Mouse (Mus musculus) 3T3-L1 (cell line): ENCODE data around the gene Pla2g2f.

Experiments
- DNase-seq: peaks from one replicate; pipeline ENCODE4 v3.0.0-alpha.2; 2015; ENCODE audit warnings: low read depth, low spot score

Gene Pla2g2f

DNA sequence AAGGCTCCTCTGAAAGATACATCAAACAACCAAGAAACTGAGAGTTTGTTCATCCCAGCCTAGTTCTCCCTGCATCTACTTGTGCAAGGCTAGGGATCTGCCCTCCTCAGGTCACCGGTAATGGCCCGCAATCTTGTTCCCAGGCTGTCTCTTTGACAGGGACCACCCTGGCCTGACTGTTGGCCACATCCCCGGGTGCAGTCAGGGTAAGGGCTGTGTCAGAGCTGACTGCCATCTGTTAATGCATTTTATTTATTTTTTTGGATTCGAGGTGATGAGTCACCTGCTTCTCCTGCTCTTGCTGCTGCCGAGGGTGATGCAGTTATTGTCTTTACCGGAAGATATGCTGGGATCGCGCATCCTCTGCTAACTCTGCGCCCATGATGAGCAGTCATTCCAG lies 40.7 kb downstream of the Pla2g2f start:
- no peak for DNase-seq

GRCm38 (mm10) chr4:138714186-138714585 lies 43.2 kb downstream of the Pla2g2f start:
- no peak for DNase-seq

DNA sequence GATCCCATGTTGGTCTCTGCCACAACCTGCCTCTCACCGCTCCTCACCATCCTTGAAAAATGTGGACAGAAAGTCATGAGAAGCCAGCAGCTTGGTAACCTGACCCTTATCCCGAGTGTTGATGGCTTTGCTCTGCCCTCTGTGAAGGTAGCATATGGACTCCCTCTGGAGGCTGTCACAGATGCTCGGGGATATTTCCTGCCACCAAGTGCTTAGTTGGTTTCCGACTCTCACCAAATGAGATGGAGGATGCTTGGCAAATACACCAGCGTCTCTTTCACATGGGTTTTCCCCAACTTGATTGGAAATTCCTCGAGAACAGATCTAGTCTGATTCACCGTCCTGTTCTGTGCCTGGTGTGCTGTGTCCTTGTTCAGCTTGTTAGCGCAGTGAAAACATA lies 44.8 kb downstream of the Pla2g2f start:
- DNase-seq = no peak

- DNase-seq = no peak
Measured at GRCm38 (mm10) chr4:138712096-138712495, 45.3 kb downstream of the Pla2g2f start.

GRCm38 (mm10) chr4:138711051-138711820 lies 46.2 kb downstream of the Pla2g2f start:
- DNase-seq = no peak

DNA sequence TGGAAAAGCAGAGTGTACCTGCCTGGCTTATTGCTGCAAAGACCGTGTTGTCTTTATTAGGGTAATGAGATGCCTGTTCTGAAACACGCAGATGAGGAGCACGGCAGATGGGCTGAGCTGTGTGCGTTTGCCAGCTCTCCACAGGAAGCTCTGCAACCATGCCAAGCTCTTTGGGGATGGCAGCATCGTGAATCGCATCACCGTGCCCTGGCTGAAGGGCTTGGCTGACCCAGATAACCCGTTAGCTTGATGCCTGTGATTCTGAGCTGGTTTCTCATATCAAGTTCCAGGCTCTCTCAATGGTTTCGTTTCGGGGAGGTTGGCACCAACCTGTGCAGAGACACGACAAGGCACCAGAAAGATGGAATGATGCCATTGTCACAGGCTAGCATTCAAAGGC lies 46.8 kb downstream of the Pla2g2f start:
- no peak for DNase-seq

GRCm38 (mm10) chr4:138709944-138710343 lies 47.5 kb downstream of the Pla2g2f start:
- DNase-seq = no peak

- no peak for DNase-seq
Measured at GRCm38 (mm10) chr4:138709246-138709645, 48.2 kb downstream of the Pla2g2f start.

GRCm38 (mm10) chr4:138708636-138709035 lies 48.8 kb downstream of the Pla2g2f start:
- DNase-seq = peak; percentile 47

DNA sequence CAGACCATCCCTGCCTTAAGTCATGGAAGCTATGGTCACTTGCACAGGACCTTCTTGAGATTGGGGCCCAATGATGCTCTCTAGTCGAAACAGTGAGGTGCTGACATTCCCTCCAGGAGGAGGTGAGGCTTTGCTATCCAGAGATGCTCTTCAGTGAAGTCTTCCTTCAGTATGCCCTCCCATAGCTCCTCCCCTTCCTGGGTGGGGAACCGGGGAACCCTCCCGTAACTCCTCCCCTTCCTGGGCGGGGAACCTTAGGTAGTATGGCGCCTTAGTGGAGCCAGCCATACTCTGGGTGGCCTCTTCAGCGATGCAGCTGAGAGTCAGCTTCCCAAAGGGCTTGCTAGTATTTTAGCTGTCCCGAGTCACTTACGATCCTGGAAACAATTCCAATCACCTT lies 50.8 kb downstream of the Pla2g2f start:
- no peak for DNase-seq

DNA sequence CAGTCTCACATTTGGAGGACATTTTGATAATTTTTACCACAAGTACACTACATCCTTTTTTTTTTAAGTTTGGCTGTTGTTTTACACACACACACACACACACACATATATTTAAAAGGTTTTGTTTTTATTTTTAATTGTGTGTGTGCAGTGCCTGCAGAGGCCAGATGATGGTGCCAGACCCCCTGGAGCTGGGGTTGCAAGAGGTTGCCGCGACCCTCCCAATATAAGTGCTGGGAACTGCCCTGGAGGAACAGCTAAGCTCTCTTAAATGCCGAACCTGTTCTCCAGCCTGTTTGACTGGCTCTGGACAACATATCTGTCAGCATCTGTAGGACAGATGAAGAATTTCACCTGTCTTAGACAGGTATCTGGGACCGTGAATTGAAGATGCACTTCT lies 53.3 kb downstream of the Pla2g2f start:
- DNase-seq = no peak

DNA sequence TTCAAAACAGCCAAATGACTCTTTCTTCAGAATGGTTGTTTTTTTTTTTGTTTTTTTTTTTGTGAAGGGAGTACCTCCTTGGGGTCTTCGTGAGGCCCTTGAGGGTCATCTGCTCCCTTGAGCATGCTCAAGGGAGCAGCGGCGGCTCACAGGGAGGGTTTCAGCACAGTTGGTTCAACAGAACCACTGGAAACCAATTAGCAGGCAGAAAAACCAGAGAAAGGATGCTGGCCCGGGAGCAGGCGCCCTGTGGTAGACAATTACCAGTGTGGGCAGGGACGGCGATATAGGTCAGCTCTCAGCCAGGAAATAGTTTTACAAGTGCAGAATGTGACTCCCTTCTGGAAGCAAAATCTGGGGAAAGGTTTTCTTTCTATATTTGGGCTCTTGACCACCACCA lies 53.8 kb downstream of the Pla2g2f start:
- no peak for DNase-seq

DNA sequence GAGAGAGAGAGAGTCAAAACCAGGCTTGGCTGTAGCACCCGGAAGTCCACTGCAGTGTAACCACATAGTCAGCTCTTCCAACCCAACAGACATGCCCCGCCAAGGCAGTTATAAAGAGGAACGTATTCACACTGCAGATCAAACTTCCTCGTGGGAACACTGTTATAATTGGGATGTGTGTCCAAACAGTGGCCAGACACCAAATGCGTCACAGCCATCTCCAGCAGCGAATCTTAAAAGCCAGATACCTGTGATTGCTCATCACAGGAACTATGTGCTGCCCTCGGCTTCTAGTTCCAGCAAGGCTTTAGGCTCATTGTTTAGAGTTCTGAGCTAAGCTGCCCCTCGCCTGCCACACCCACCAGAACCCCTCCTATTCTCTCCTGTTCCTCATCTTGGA lies 54.9 kb downstream of the Pla2g2f start:
- peak; percentile 5 for DNase-seq

GRCm38 (mm10) chr4:138702031-138702430 lies 55.4 kb downstream of the Pla2g2f start:
- peak; percentile 7 for DNase-seq

- DNase-seq = no peak
Measured at GRCm38 (mm10) chr4:138701111-138701510, 56.3 kb downstream of the Pla2g2f start.
